Mouse (Mus musculus) thymus, postnatal 36 days (tissue): ENCODE measurements around the gene Adh5.

Source experiments
- DNase-seq, 2 experiments: peaks; one replicate each; pipeline ENCODE4 v3.0.0; 2022; ENCODE audit warnings: mixed read lengths in 2 of 2

Adh5 gene

DNA sequence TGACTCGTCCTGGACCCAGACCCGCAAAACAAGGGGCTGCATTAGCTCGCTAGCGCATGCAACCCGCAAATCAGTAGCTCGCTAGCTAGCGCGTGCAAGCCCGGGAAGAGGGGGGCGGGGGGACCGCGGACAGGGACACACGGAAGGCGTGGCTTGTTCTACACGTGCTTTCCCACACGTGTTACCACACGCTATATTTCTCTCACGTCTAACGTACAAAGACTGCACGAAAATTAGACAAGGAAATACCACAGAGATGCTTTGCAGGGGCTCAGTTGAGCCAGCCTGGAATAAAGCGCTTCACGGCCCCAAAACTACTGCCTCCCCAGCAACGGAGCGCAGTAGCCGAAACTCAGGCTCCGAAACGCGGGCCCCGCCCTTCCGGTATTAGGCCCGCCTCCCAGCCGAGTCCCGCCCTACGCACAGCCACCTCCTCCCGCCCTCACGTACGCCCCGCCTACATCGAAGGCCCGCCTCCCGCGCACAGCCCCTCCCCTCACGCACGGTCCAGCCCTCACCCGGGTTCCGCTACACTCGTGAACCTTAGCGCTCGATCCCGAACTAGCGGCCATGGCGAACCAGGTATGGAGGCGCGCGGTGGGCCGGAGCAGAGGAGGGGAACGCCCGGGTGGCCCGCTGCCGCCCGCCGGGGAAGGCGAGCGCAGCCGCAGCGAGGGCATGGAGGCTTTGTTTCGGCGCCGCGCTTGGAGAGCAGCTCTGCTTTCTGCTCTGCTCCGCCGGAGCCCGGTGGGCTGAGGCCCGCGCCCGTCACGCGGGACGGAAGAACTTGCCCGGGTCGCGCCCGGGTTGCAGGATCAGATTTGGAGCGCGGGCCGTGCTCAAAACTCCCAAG lies at the start of gene Adh5:
Gene Adh5 (plus strand): TSS at position 482 of the 853 bp plus-strand sequence.
- DNase-seq, result peak; percentile 92 to 94

DNA sequence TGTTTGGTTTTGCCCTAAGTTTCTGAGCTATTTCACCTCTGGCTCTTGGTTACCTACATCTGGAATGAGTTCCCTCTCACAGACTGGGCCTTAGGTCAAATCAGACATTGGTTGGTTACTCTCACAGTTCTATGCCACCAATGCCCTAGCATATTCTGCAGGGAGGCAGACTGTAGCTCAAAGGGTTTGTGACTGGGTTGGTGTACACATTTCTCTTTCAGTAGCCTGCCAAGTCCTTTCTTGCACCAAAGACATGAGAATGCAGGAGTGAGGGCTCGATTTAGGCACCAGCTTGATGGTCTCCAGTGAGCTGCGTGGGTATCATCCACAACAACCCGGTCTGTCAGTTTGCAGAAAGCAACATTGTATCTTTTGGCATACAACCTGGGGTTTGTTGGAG lies 38.0 kb upstream of the Adh5 start:
- DNase-seq, result no peak

DNA sequence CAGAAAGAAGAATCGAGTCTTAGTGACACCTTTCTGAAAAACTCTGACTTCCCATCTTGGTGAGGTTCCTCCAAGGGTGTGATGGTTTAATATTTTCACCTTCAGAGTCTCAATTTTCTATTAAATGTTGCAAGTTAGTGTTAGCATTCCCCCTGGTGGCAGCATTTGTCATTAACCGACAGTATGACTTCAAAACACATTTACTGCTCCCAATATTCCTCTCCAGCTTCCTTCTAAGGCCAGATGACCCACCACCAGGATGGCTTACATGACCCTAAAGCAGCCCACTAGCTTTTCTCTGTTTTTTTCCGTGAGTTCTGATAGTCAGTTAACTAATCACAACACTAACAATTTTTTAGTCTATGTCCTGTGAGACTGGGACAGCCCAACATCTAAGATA lies 37.6 kb upstream of the Adh5 start:
- DNase-seq, result no peak

DNA sequence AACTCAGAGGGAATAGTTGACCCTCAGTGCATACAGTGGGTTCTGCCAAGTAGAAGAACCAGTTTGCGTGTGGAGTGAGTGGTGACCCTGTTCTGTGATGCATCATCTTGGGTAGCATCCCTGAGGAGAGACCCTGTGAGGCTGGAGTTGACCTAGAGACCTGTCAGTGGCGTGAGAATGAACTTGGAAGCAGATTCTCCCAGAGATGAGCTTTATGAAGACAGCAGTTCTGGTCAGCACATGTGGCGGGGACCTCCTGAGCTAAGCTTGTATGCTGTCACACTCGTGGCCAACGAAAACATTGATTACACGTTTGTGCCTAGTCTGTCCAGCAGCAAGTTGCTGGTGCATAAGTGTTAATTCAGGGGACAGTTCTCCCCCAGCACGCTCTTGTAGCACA lies 37.1 kb upstream of the Adh5 start:
- no peak for DNase-seq

DNA sequence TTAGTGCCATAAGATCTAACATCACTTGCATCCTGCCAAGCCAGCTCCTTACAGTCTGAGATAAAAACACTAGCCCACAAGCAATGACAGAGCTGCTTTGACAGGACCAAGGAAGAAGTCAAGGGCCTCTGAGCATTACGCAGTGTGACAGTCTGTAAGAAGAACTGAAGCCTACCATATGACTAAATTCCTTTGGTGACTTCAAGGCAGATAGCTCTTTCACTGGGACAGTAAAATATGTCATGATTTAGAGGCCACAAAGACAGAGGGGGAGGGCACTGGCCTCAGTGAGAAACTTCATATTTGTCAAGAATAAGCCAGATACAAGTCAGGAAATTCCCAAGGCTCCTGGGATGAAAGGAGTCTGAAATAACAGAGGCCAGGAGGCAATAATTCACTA lies 35.0 kb upstream of the Adh5 start:
- DNase-seq, result no peak

DNA sequence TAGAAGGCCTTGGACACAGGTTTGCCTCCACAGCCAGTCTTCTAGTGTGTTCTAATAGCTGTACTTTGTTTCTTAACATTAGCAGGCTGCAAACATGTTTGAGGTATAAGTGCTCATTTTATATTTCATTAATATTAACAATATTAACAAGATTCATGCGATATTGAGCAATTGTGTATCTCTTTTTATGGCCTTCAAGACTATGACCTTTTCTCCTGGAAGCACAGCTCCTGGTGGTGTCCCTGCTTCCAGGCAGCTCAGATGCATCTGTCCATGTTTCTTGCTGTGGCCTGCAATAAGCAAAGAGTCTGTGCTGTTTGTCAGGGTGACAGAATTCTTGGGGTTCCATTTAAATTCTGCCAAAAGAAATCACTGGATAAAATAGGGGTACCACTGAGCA lies 33.3 kb upstream of the Adh5 start:
- no peak for DNase-seq

DNA sequence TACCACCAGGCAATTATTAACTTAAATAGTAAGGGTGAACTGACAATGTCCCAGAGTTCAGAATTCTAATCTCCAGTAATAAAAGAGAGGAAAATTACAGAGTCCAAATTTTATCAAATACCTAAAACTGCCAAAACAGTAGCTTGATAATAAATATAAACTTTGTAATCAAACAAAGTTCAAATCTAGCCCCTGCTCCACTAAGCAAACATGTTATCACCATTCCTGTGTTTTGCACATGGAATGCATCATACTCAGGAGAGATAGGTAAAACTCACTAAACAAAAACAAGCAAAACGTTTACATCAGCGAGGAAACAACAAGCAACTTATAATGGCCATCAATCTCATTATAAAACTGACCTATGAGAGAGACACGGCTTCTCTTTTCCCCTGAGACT lies 32.7 kb upstream of the Adh5 start:
- no peak for DNase-seq

DNA sequence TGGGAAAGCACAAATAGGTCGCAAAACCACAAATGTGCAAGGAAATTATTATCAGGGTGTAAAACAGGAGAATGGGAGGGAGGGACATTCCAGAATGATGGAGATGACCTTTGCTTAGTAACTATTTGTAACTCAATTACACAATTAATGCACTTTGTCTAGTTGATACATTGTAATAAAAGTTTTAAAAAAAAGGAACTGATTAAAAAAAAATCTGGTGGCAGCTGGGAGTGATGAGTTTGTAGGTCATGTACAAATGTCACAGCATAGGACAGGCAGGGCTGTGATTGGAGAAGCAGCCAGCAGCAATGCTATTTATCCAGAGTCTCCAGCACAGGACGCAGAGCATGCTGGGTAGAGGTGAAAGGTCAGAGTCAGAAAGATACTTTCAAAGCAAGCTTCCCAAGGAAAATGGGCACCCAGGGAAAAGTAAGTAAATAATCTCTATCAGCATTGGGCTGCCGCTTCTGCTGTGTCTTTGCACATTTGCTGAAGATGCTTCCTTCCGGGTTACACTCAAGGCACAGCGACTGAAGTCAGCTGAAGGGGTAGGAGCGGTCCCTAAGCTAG lies 27.7 kb upstream of the Adh5 start, which contains the start of gene Adh4:
Gene Adh4 (plus strand): TSS at position 346 of the 570 bp plus-strand sequence.
- no peak for DNase-seq

DNA sequence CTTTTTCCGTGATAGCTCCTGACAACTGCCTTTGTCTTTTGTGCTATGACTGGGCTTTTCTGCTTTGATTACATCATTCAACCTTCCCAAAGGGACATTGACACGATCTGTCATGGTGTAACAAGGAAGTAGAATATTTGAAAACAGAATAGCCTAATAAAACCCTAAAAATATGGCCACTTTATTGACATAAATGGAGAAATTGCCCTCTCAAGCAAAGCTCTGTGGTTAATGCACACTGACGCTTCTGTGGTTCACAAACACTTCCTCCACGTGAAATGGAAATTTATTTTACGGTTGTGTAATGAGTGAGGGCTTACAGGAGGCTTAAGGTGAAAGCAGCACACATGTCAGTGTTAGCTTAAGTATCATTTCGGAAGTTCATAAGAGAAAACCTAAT lies 23.5 kb upstream of the Adh5 start:
- DNase-seq, result no peak

DNA sequence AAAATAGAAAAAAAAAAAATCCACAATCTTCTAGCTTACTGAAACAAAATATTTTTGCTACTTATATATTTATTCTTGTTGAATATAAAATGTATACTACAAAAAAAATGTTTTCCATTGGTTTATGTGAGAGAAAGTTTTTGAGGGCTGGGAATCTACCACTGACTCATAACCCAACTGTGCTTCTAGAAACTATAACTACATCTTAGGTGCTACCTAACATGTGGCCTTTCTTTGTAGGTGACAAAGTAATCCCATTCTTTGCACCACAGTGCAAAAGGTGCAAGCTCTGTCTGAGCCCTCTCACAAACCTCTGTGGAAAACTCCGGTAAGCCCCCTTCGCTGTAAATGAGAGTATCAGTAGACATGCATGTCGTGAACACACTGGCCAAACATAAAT lies 22.5 kb upstream of the Adh5 start:
- DNase-seq, result no peak

DNA sequence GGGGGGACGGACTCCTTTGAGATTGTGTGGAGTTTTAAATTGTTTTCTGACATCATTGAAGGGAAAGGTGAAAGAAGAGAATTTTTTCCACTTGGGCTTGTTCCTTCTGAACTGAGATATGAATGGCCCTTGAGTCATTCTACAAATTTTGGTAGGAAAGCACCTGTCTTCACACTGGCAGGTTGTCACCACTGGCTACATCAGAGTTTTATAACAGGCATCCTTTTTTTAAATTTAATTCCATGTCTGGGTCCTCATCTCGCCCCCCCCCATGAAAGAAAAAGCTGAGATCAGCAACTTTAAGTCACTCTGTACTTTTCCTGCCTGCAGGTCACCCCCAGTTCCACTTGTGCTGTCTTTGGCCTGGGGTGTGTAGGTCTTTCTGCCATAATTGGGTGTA lies 19.2 kb upstream of the Adh5 start:
- no peak for DNase-seq

DNA sequence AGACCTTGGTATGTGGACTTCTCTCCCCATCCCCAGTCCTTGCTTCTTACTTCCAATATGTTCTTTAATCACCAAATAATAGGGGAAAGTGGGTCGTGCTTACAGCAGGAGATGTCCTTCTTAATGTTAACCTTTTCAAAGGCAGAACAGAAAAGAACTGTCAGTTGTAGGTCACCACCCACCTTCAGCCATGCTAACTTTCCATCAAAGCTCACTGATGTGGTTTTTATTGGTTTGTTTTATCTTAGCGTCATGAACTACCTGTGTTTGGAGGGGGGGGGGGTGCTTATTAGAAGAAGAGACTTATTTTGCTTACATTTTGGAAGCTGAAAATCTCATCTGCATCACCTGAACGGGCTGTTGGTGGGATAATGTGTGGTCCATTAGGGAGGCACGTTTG lies 18.6 kb upstream of the Adh5 start:
- no peak for DNase-seq

DNA sequence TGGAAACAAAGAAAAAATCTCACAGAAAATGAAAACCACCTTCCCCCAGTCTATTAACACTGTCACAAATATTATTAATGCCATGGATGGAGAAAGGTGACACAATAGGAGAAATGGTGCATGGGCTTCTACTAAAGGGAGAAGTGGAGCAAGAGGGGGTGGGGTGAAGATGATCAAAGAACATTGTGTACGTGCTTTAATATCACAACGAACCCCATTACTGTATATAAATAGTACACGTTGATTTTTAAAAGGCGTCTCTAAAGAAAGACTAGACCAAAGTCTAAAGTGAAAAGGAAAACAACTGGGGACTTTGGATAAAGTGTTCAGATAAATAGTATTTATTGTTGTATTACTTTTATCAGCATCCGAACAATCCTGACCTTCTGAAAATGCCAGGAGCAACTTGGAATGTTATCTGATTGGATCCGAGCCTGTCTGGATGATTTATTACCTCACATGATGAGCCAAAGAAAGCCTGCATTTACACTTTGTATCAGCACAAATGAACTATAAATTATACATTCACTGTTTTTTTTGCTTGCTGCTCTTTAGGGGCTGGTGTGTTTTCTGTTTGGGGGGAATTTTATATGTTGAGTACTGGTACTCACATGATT lies 12.4 kb upstream of the Adh5 start:
- no peak for DNase-seq

DNA sequence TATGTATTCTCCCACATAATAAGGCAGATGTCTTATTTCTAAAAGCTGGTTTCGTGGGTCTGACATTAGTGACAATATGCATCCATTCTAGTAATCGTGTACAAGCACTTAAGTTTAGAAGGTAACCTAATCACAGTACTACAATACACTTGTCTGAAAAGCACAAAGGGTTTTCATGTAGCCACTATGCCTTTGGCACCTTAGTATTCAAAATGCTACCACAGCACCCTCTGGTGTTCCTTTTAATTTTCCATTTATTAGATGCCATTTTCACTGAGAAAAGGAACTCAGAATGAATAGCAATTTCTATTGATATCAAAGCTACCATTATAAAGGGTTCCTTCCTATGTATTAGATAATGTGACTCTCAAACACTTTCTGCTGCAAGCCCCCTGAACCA lies 11.1 kb upstream of the Adh5 start:
- no peak for DNase-seq

DNA sequence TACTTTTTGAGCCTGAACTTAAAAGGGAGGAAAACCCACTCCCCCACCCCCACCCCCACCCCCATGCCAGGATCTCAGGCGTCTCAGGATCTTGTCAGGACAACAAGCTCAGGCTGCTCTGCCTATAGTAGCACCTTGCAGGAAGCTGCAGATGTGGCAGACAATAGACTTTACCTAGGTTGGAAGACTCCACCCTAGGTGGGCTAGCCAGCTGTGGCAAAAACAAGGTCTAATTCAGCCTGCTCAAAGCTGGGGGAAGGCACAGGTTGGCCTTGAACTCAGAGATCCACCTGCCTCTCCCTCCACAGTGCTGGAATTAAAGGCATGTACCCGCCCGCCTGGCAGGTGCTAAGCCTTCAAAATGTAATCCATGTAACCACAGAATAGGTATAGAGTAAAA lies 4.2 kb upstream of the Adh5 start:
- no peak for DNase-seq

DNA sequence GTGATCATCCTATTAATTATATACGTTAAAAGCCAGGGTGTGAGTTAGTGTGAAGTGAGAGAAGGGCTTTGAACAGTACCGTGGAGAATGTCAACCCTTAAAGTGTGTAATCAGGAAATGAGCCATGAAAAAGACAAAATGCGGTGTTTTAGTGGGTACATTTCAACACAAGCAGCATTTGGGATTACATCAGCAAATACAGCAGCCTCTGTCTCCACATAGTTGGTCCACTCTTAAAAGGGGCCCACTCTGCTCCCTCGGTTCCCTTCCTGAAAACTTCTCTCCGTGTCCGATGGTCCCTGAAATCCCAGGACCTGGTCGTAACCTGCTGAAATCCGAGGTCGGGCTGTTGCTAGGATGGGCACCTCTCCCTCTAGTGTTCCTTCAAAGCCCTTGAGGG lies 690 bp upstream of the Adh5 start:
- DNase-seq, result no peak

DNA sequence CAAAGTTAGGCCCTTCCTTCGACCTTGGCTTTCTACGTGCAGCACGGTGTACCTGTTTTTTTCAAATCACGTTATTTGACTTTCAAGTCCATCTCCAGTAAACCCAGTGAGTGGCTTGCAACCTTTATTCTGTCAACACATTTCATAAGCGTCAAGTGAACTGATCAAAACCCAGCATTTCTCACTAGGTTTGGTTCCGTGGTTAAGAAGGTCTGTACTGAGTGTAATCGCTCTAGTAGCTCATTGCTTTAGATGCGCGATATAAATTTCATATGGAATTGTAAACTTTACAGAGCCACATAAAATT lies 525 bp downstream of the Adh5 start:
- no peak for DNase-seq

DNA sequence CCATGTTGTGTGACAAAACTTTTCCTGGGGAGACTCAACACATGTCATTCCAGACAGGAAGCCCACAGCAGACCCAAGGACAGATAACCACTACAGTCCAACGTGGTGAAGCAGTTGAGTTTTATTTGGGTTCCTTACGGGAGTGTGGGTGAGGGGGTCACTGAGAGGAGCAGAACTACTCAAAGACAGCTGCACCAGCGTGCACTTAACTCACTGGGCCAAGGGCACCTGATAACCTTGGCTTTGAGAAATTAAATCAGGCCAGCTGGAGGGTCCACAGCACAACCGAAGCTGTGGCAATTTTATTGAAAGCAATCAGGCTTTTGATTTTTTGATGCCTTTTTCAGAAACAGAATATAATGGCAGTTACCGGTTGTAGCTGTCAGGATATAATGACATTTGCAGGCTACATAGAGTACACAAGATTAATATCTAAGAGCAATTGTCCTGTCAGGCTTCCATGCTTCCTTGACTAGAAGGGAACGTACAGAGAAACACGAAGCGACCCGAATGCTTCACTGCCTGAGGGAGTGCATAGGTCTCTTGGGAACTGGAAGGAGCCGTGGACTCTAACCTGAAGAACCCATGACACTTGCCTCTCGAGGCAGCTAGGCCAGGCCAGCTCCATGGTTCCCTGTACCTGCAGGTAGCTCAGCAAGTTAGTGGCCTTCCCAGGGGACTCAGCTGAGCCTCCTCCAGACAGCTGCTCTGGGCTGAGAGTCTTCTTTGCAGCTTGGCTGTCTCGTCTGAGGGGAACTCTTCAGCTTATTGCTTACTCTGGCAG lies 5.4 kb downstream of the Adh5 start:
- DNase-seq, result no peak

DNA sequence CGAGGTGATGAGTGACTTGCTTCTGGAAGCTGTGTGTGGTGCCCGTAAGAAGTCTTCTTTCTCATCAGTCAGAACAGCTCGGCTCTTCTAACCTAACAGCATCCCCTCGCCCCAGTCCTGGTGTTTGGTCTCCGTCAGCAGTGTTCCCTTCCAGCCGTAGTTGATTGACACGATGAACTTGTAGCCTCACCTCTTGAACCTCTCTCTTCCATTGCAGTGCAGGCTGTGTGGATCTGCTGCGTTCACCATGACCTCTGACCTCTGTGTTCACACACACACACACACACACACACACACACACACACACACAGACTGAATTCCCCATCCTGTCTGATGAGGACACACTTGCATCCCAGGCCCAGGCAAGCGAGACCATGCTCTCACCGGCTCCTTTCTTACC lies 9.3 kb downstream of the Adh5 start:
- no peak for DNase-seq

DNA sequence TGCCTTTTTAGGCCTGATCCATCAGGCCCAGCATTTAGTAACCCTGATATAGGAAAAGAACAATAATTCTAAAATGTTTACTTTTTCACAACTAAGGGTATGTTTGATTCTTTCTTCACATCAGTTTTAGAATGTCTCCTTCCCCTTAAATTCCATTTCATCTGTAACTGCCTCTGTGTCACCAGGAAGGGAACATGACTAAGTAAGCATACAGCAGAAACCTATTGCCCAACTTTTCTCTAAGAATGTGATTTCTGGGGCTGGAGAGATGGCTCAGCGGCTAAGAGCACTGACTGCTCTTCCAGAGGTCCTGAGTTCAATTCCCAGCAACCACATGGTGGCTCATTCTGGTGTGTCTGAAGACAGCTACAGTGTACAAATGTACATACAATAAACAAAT lies 11.3 kb downstream of the Adh5 start:
- no peak for DNase-seq

DNA sequence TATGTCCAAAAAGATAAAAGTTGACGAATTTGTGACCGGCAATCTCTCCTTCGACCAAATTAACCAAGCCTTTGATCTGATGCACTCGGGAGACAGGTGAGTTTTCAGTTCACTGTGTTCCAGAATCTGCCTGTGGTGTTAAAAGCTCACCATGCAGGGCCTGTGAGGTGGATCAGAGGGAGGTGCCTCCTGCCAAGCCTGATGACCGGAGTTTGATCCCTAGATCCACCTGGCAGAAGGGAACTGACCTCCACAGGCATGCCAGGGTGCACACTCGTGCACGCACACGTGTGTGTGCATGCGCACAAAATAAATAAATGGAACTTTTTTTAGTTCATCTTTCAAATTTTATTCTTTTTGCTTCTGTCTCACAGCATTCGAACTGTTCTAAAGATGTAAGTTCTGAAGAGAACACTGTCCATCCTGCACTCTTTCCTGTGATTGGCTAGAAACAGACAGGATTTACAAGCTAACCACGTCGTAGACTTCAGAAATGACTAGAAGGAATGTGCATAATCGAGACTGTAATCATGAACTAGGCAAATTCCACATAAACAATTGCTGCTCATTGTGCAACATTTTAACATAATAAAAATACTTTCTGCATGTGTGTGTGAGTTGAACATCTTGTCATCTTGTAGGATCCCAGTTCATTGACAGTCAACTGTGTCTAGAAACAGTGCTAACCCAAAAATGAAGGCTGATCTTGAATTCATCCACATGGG lies 12.0 kb downstream of the Adh5 start:
- DNase-seq, result no peak

DNA sequence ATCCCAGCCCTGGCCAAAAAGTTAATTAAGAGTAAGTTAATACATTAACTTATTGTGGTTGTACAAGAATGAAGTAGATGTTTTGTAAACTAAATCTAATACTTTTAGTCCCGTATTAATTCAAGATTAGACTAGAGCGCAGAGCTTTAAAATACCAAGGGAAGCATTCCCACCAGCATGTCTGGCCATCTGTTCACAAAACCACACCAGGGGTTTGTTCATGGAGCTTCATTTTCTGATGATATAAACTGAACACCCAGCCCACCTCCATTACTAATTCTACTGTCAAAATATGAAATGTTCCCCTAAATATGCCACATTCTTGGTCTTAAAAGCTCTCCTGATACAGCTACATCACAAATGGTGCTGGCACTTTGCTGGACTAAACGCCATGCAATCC lies 15.5 kb downstream of the Adh5 start:
- DNase-seq, result no peak

DNA sequence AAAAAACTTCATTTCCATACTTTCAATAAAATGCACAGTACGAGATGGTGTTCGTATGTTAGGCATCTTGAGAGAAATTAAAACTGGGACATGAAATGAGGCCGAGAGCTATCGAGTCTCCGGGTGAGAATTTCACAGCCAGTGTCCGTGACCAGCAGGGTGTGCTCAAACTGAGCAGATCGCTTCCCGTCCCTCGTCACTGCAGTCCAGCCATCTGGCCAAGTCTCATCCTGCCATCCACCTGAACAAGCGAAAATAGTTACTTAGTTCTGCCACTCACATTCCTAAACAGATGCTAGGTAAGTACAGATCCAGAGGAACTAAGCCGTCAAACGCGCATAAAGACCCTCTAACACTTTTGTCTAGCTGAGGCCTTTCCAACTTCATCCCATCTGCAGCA lies 17.4 kb downstream of the Adh5 start:
- no peak for DNase-seq
